Mouse (Mus musculus) fibroblast of lung, adult 2 months (primary cell): Measurements from ENCODE around the gene Itga9.
A peak's percentile ranks its signal among the peaks of the same experiment; 100 is the strongest.

Experiments
- DNase-seq: peaks from one replicate; pipeline ENCODE4 v3.0.0-alpha.2; 2011; ENCODE audit warnings: low read depth

Gene Itga9

GRCm38 (mm10) chr9:118920798-118921515, 314.5 kb downstream of the Itga9 start:
- DNase-seq, result no peak

DNA sequence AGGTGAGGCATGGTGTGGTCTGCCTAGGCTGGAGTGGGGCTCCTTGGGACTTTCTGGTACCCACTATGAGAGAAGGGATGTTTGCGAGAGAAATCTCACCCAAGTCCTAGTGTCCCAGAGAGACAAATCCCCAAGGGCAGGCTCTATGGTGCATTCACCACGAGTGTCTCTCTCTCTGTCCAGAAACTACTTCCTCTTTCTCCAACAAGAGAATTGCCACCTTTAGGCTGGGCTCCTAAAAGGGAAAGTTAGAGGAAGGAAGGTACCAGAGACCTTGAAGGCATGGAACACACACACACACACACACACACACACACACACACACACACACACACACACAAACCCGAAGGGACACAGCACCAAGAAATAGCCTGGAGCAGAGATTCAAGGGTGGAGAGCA, 315.4 kb downstream of the Itga9 start:
- DNase-seq, result no peak

- no peak for DNase-seq
Observed at GRCm38 (mm10) chr9:118924554-118925085, 318.1 kb downstream of the Itga9 start.

DNA sequence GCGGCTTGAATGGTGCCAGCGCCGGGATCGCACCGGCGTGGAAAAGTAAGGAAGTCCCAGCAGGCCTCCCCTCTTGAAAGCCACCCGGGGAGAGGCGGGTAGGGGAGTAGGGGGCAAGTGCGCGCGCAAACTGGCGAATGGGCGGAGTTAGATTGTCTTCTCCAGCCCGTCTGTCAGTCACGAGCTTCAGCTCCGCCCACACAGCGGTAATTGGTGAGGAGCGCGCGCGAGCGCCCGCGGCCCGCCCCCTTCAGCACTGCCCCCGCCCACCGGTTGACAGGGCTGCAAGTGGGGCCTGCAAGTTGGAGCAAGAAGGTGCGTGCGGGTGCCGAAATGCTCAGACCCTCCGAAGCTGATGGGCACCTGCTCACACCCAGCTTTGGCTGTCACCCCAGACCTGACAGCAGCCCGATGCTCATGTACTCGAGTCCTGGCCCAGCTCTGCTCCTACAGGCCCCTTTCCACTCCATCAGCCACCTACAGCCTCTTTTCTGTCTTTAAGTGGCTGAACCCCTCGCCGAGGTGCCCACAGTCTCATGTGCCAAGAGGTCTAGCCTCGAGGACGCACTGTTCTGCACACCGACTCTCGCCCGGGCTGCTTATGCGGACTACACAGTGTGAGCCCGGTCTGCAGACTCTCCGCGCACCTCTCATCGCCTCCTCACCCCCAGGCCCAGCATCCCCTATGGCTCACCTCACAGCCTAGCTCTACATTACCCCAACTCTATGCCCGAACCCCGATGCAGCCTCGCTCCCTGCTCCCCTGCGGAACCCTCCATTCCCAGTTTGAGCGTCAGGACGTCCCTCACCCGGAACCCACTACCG, 319.0 kb downstream of the Itga9 start:
- DNase-seq, result peak; percentile 93

GRCm38 (mm10) chr9:118926111-118926650, 319.7 kb downstream of the Itga9 start, which contains the start of gene Ctdspl:
Gene Ctdspl (plus strand): TSS chr9:118926453.
- DNase-seq, result no peak

DNA sequence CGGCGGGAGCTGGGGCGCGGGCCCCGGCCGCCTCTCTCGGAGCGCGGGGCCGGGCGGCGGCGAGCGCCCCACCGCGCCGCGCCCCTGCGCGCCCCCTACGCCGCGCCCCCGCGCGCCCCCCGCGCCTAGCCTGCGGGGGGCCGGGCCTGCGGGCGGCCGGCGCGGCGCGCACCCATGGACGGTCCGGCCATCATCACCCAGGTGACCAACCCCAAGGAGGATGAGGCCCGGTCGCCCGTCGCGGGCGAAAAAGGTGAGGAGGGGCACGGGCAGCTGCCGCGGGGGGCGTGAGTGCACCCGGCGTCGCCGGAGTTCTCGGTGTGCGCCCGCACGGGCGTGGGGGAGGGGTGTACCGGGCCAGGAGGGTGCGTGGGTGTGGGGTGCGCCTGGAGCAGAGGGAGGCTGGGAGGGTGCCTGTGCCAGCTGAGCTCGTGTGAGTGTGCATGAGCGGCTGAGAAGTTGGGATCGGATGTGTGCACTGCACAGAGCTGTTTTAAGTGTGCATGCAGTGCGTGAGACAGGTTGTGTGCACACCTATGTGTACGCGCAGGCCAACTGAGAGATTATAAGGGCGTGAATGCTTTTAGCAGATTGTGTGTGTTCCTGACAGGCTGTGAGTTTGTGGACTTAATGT, 320.3 kb downstream of the Itga9 start:
- no peak for DNase-seq

DNA sequence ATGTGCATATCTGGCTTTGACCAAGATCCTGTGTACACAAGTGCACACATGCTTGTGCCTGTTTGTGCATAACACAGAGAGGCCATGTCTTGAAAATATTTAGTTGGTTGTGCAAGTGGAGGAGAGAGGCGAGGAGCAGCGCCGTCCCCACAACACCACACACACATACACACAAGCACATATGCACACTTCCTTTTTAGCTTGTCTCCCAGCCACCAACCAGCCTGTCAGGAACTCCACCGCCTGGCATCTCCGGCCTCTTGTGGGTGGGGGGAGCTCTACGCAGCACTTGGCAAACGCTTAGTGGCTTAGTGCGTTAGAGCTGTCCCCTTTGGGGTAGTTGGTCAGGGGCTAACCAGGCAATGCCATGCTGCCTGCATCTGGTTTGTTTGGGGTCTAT, 321.0 kb downstream of the Itga9 start:
- DNase-seq, result no peak

DNA sequence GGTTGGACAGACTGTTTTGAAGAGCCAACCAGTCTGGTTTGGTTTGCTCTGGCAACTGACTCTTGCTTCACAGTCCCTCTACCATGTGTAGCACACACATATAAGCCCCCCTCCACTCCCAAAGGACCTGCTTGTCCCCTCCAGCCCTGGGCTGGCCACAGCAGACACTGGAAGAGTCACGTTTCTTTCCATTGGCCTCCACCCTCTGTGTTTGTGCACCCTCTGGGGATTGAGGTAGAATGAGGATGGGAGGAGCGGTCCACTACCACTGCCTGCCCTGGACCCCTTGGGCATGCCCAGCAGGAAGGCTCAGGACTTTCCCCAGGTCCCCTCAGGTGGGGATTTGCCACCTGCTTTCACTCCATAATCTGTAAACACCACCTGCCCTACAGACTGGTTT, 321.5 kb downstream of the Itga9 start:
- DNase-seq, result no peak

DNA sequence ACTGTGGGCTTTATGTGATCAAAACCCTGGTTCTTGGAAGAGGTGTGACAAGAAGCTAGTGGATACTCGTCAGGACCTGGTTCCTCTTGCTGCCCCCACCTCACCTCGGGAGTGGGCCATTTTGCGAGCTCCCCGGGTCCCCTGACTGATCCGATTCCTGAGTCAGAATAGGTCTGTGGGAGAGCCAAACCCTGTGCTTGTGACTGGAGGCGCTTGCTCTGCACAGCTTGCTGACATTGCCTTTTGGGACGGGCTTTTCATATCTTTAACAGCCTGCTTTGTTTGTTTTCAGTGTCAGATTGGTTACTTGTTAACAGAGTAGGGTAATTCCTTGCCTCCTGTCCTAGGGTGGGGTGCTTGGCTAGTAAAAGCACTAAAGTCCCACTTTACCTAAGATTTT, 322.2 kb downstream of the Itga9 start:
- DNase-seq, result no peak

DNA sequence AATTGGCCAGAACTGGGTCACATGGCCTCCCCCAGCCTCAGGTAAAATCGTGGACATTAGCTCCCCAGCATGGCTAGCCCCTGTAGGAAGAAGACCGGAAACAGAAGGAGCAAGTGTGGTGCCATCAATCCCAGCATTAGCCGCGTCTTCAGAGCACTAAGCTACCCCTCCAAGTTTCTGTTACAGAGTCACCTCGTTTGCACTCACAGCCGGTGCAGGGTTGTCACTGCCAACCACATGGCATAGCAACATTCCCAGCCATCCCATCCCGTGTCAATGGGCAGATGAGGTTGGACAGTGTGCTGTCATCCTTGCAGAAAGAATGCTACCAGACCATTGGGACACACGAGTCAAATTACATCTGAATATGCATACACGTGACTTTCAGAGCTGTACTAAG, 324.1 kb downstream of the Itga9 start:
- DNase-seq, result no peak

DNA sequence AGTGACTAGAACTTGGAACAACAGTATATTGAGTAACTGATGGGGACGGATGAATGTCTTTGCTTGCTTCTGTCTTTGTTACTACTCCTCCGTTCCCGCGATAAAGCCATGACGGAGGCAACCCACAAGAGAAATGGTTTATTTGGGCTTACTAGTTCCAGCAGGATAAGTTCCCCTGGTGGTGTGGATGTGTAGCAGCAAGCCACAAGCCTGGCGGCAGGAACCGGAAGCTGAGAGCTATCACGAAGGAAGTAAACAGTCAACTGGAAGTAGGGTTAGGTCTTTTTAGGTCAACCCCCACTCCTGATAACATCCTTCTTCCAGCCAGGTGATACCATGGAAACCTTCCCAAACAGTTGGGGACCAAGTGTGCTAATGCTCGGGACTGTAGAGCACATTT, 327.3 kb downstream of the Itga9 start:
- no peak for DNase-seq

- DNase-seq, result no peak
Observed at GRCm38 (mm10) chr9:118934319-118934718, 327.8 kb downstream of the Itga9 start.

DNA sequence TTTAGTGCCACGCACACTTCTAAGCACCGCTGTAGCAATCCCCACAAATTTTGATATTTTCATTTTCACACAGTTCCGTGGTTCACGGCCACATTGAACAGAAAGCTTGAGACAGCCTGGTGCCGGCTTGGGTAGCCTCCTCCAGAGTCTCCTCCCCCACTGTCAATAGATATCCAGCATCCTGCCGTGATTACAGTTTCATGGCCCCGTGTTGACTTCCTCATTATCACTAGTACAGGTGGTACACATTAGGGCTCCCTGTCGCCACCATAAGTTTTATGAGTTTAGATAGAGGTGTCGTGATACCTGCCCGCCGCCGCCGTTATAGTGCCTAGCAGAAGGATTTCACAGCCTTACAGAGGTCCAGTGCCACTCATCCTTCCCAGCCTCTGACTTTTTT, 328.6 kb downstream of the Itga9 start:
- DNase-seq, result no peak

DNA sequence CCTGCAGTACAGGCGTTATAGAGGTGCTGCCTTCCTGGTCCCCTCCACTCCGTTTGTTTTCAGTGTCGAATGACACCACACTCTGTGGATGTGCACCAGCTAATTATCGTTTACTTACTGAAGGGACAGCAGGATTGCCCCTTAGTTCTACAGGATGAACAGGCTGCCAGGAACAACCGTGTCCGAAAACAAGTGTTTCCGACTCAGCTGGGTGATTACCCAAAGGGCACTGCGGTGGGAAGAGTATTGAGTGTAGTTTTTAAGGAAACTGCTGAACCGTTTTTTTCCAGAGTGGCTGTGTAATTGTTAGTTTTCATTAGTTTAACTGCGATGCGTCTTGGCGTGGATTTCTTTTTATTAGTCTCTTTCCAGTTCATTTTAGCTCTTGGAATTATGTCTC, 329.6 kb downstream of the Itga9 start:
- no peak for DNase-seq

GRCm38 (mm10) chr9:118937515-118937914, 331.0 kb downstream of the Itga9 start:
- DNase-seq, result peak; percentile 96

- no peak for DNase-seq
Observed at GRCm38 (mm10) chr9:118939410-118939809, 332.9 kb downstream of the Itga9 start.

GRCm38 (mm10) chr9:118939831-118940230, 333.3 kb downstream of the Itga9 start:
- DNase-seq, result no peak

GRCm38 (mm10) chr9:118940591-118941207, 334.2 kb downstream of the Itga9 start:
- peak; percentile 88 for DNase-seq

DNA sequence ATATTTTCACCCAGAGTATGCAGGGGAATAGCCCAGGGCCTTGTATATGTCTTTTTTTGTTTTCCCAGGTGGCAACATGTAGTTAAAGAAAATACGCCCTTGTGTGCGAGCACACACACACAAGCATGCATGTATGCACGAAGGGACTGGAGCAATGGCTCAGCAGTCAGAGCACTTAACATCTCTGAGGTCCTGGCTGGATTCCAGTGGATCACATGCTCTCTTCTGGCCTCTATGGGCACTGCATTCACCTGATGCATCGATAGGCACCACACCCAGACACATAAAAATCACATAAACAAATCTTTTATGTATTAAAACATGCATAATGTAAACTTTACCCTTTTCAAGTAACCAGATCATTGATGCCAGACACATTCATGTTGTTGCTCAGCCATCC, 335.5 kb downstream of the Itga9 start:
- DNase-seq, result no peak

GRCm38 (mm10) chr9:118943941-118944340, 337.5 kb downstream of the Itga9 start:
- DNase-seq, result no peak

GRCm38 (mm10) chr9:118944388-118944787, 337.9 kb downstream of the Itga9 start:
- DNase-seq, result no peak

- no peak for DNase-seq
Observed at GRCm38 (mm10) chr9:118948486-118948885, 342.0 kb downstream of the Itga9 start.
